Mouse (Mus musculus) heart, embryonic 10.5 days (tissue): Measurements from ENCODE around the gene Iqcg. TPM values are rescaled to one million over a fixed set of nuclear protein-coding genes. Genes with fewer than 3 reads are reported as not detected.

Experiments used
- DNase-seq: peaks from one replicate; pipeline ENCODE4 v3.0.0-alpha.2; 2017; ENCODE audit warnings: low spot score
- H3K27ac ChIP-seq: fragments of 300-500 bp; sonication (generic); 2 replicates; pipeline ENCODE4 v1.5.1; 2016; ENCODE audit warnings: mild to moderate bottlenecking
- H3K27me3 ChIP-seq: fragments of 300-500 bp; sonication (generic); 2 replicates; pipeline ENCODE4 v1.6.1; 2016; ENCODE audit warnings: mild to moderate bottlenecking; ENCODE audit not compliant: poor library complexity, insufficient read depth, severe bottlenecking
- H3K36me3 ChIP-seq: fragments of 300-500 bp; sonication (generic); 2 replicates; pipeline ENCODE4 v1.6.1; 2016; ENCODE audit warnings: mild to moderate bottlenecking, moderate library complexity
- H3K4me1 ChIP-seq: fragments of 300-500 bp; sonication (generic); 2 replicates; pipeline ENCODE4 v1.6.1; 2016; ENCODE audit warnings: mild to moderate bottlenecking
- H3K4me3 ChIP-seq: fragments of 300-500 bp; sonication (generic); 2 replicates; pipeline ENCODE4 v1.5.1; 2016; ENCODE audit warnings: mild to moderate bottlenecking, moderate library complexity
- H3K9me3 ChIP-seq: fragments of 300-500 bp; sonication (generic); 2 replicates; pipeline ENCODE4 v1.6.1; 2016; ENCODE audit warnings: mild to moderate bottlenecking, moderate library complexity
- WGBS: fragments of 180-500 bp; shearing (Covaris S2); methylation state at CpG from one replicate; pipeline ENCODE4 v1.1.7; 2016; 5-methylcytosine and 5-hydroxymethylcytosine counted together
- polyA plus RNA-seq: library from polyadenylated mRNA; unstranded; fragments of >200 nt; fragmentation: Nextera tagmentation; extraction: Ambion mirVana; gene quantifications from 2 replicates; pipeline ENCODE4 v1.2.1, GENCODE M21; 2016

The Iqcg gene
- polyA plus RNA-seq, result 1.8 and 2.4 TPM in 2 replicates

DNA sequence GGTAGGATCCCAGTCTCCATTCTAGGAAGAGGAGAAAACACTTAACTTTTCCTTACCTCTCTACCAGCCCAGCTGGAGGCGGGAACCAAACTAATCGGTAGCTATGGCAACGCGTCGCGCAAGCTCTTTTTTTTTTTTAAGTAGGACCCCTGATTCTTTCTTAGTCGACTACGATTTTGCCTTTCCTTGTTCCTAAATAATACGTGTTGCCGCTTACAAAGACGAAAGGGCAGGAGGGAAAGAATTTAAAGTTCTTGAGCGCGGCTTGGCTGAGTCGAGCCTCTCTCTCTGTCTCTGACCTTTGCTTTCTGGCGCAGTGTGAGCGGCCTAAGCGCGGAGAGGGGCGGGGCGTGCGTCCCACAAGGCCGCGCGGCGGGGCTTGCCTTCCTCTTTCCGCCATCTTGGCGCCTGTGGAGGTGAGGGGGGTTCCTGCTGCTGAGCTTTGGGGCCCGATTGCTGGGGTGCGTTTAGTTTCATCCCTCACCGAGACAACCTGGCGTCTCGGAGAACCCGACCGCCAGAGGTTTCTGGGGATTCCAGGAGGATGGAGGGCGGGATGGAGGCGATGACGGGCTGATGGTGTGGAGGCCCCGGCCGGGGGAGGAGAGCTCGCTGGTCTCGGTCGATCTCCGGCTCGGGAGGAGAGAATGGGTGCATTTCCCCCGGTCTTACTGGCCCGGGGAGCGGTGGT, at the start of gene Iqcg, which contains the start of gene Rpl35a:
TSS of gene Iqcg (minus strand) at position 124 of the 691 bp plus-strand sequence.
TSS of gene Rpl35a (plus strand) at position 359 of the 691 bp plus-strand sequence.
- H3K9me3 ChIP-seq, result no peaks in the 10 kb centered on the region
- H3K4me3 ChIP-seq, result peak within 1 kb of the TSS; percentile 95
- H3K4me1 ChIP-seq, result peaks cover 12% of the 10 kb centered on the region; the same call in 1 of the 2 replicates
- peak within 1 kb of the TSS; percentile 96 for H3K27ac ChIP-seq
- peak; percentile 95 for DNase-seq
- peaks cover 33% of the 10 kb centered on the region for H3K36me3 ChIP-seq
- under 1% methylated on average over 47 of the region's 47 CpGs for WGBS
- no peaks in the 10 kb centered on the region for H3K27me3 ChIP-seq

DNA sequence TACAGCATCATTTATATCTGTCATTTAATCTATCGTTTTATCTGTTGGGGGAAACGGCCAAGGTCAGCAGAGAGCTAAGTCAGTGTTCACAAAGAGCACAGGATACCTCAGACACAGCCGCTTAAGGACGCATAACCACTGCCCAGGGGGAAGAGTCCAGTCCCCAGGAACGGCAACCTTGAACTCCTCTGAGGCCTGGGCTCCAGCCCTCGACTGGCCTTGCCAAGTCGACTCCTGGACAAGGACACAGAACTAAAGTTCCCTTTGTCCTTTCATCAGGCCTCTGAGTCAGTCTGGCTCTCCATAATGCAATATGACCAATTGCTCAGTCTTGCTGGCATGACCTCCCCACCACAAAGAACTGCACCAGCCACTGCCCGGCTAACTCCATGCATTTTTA, 29.6 kb upstream of the Iqcg start:
- H3K9me3 ChIP-seq, result no peaks in the 10 kb centered on the region
- H3K27me3 ChIP-seq, result no peaks in the 10 kb centered on the region
- no peak overlapping the region for H3K4me3 ChIP-seq
- no peak for DNase-seq
- 78% methylated on average over 8 of the region's 8 CpGs for whole genome bisulfite sequencing
- H3K27ac ChIP-seq, result no peak overlapping the region
- H3K36me3 ChIP-seq, result peaks cover 32% of the 10 kb centered on the region
- H3K4me1 ChIP-seq, result no peaks in the 10 kb centered on the region

DNA sequence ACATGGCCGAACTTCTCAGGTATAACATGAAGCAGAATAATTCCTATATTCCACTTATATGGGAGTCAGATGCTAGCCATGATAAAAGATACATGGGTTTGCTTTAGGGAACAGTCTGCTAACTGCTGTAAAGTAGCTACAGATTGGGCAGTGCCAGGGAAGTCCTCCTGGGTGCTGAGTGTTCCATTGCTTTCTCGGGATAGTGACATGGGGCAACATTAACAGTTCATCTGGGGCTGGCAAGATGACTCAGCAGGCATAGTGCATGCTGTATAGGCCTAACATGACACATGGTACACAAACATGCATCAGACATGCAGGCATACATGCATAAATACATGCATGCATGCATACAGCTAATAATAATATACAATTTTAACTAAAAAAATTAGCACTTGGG, 28.0 kb upstream of the Iqcg start:
- H3K36me3 ChIP-seq, result peaks cover 22% of the 10 kb centered on the region
- WGBS, result 88% methylated on average over 2 of the region's 2 CpGs

DNA sequence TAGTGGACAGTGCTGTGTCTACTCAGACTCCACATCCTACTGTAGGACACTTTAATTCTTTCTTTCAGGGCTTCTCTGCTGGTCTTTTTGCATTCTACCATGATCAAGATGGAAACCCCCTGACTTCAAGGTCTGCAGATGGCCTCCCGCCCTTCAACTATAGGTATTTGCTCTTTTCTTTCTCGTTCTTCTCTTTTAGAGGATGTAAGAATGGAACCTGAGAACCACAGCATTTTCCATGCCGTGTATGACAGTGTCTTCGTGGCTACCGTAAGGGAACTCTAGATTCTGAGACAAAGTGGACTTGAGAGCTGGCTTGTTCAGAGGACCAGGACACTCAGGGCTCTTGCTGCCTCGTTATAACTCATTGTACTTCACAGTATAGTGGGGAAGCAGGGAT, 26.9 kb upstream of the Iqcg start:
- Histone ChIP-seq H3K27ac (no peak overlapping the region), H3K27me3 (no peaks in the 10 kb centered on the region), H3K4me3 (no peak overlapping the region), H3K9me3 (no peaks in the 10 kb centered on the region), H3K36me3 (peaks cover 17% of the 10 kb centered on the region), H3K4me1 (no peaks in the 10 kb centered on the region)
- 90% methylated on average over 6 of the region's 6 CpGs for WGBS
- no peak for DNase-seq

More for the DNA sequence above, 28.0 kb upstream of the Iqcg start:
- DNase-seq, result no peak
- no peak overlapping the region for H3K4me3 ChIP-seq
- H3K27me3 ChIP-seq, result no peaks in the 10 kb centered on the region
- H3K27ac ChIP-seq, result no peak overlapping the region
- H3K9me3 ChIP-seq, result no peaks in the 10 kb centered on the region
- H3K4me1 ChIP-seq, result no peaks in the 10 kb centered on the region

GRCm38 (mm10) chr16:33080063-33080462, 24.0 kb upstream of the Iqcg start:
- no peaks in the 10 kb centered on the region for H3K9me3 ChIP-seq
- DNase-seq, result no peak
- H3K4me3 ChIP-seq, result no peak overlapping the region

GRCm38 (mm10) chr16:33077069-33077627, 21.1 kb upstream of the Iqcg start:
- Histone ChIP-seq H3K4me3 (no peak overlapping the region), H3K27ac (no peak overlapping the region), H3K4me1 (no peaks in the 10 kb centered on the region), H3K36me3 (peaks cover 29% of the 10 kb centered on the region), H3K9me3 (no peaks in the 10 kb centered on the region), H3K27me3 (no peaks in the 10 kb centered on the region)
- WGBS, result 88% methylated on average over 5 of the region's 5 CpGs
- DNase-seq, result no peak

More at GRCm38 (mm10) chr16:33080063-33080462, 24.0 kb upstream of the Iqcg start:
- no peaks in the 10 kb centered on the region for H3K27me3 ChIP-seq
- no peak overlapping the region for H3K27ac ChIP-seq
- 95% methylated on average over 7 of the region's 7 CpGs for WGBS
- peaks cover 21% of the 10 kb centered on the region; the same call in 1 of the 2 replicates for H3K36me3 ChIP-seq
- H3K4me1 ChIP-seq, result no peaks in the 10 kb centered on the region

GRCm38 (mm10) chr16:33076078-33076477, 20.1 kb upstream of the Iqcg start:
- Histone ChIP-seq H3K27me3 (no peaks in the 10 kb centered on the region), H3K4me1 (no peaks in the 10 kb centered on the region), H3K9me3 (no peaks in the 10 kb centered on the region), H3K36me3 (peaks cover 29% of the 10 kb centered on the region), H3K4me3 (no peak overlapping the region), H3K27ac (no peak overlapping the region)
- WGBS, result 74% methylated on average over 6 of the region's 6 CpGs
- no peak for DNase-seq

- no peaks in the 10 kb centered on the region for H3K4me1 ChIP-seq
- H3K4me3 ChIP-seq, result no peak overlapping the region
- no peaks in the 10 kb centered on the region for H3K27me3 ChIP-seq
- no peaks in the 10 kb centered on the region for H3K9me3 ChIP-seq
- WGBS, result 80% methylated on average over 5 of the region's 5 CpGs
- DNase-seq, result no peak
- H3K27ac ChIP-seq, result no peak overlapping the region
- peaks cover 35% of the 10 kb centered on the region for H3K36me3 ChIP-seq
Measured at GRCm38 (mm10) chr16:33074967-33075366, 18.9 kb upstream of the Iqcg start.

DNA sequence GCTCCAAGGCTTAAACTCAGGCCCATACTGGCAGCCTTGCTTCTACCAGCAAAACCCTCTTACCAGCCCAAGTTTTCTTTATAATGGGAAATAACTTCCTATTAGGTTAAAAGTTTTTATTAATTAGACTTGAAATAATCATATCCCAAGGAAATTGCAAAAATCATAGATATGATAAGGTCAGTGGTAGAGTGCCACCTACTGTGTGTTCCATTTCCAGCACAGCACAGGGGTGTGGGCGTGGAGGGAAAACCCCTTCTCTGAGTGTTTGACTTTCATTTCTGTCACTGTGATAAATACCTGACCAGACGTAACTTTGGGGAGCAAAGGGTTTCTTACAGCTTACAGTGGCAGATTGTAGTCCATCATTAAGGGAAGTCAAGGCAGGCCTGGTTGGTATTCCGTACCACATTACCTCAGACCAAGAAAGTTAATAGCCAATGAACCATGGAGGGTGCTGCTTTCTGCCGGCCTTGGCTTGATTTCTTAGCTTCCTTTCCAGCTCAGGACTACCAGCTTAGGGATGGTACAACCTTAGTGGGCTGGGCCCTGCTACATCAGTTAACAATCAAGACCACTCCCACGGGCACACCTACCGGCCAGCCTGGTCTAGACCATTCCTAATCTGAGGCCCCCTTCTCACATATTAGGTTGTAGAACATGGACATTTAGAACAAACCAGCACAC, 17.0 kb upstream of the Iqcg start:
- Histone ChIP-seq H3K27me3 (no peaks in the 10 kb centered on the region), H3K4me1 (no peaks in the 10 kb centered on the region), H3K4me3 (no peak overlapping the region), H3K27ac (no peak overlapping the region), H3K36me3 (peaks cover 51% of the 10 kb centered on the region), H3K9me3 (no peaks in the 10 kb centered on the region)
- 81% methylated on average over 6 of the region's 6 CpGs for WGBS
- DNase-seq, result no peak

DNA sequence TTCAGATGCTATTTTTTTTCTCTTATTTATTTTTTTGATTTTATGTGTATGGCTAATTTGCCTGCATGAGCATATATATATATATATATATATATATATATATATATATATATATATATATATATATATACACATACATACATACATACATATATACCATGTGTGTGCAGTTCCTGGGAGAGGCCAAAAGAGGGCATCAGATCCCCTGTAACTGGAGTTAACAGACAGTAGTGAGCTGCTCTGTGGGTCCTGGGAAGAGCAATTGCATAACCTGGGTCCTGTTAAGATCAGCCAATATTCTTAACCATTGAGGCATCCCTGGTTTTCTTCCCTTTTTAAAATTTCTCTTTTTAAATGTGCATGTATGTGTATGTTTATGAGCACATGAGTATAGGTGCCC, 14.9 kb upstream of the Iqcg start:
- no peaks in the 10 kb centered on the region for H3K9me3 ChIP-seq
- H3K4me1 ChIP-seq, result no peaks in the 10 kb centered on the region
- no peak overlapping the region for H3K4me3 ChIP-seq
- H3K36me3 ChIP-seq, result peaks cover 59% of the 10 kb centered on the region
- H3K27me3 ChIP-seq, result no peaks in the 10 kb centered on the region
- H3K27ac ChIP-seq, result no peak overlapping the region
- DNase-seq, result no peak

GRCm38 (mm10) chr16:33064636-33065035, 8.6 kb upstream of the Iqcg start:
- Histone ChIP-seq H3K27me3 (no peaks in the 10 kb centered on the region), H3K9me3 (no peaks in the 10 kb centered on the region), H3K36me3 (peaks cover 36% of the 10 kb centered on the region), H3K27ac (no peak overlapping the region), H3K4me3 (no peak overlapping the region), H3K4me1 (peaks cover 11% of the 10 kb centered on the region)
- WGBS, result 76% methylated on average over 9 of the region's 9 CpGs
- DNase-seq, result no peak

DNA sequence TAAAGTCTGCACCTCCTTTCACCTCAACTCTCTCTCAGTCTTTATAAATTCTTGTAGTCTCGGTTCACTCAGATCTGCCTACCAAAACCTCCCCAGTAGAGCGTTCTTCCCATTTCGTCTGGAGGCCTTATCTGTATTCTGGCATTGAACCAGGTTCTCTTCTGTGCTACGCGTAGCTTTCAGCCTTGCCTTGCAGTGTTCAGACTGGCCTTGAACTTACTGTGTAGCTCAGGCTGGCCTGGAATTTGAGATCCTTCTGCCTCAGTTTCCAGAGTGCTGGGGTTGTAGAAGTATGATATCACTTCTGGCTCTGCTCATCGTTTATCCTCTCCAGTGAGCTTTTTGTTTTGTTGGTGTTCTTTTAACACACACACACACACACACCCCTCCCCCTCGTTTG, 7.2 kb upstream of the Iqcg start:
- DNase-seq, result no peak
- Histone ChIP-seq H3K4me3 (peak overlapping the region; percentile 88), H3K4me1 (peaks cover 11% of the 10 kb centered on the region), H3K27ac (peak overlapping the region; percentile 91; the same call in 1 of the 2 replicates), H3K36me3 (peaks cover 40% of the 10 kb centered on the region), H3K9me3 (no peaks in the 10 kb centered on the region), H3K27me3 (no peaks in the 10 kb centered on the region)
- WGBS, result 22% methylated on average over 7 of the region's 7 CpGs

DNA sequence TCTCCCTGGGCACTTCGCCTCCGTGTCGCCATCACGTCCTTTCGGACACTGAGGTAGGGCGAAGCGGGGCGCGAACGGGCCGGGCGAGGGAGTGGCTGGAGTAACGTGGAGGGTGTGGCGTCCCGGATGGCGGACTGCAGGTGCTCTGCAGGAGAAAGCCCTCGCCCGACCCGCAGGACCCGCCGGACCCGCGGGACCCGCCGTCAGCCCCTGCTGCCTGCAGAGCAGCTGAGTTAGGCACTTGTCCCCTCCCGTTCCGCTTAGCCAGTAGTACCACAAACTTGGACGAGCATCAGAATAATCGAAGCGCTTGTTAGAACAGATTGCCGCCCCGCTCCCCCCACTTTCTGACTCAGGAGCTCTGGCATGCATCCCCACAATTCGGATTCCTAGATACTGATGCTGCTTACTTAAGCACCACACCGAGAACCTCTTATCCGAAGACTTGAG, 6.7 kb upstream of the Iqcg start:
- Histone ChIP-seq H3K4me1 (peaks cover 17% of the 10 kb centered on the region), H3K4me3 (peak overlapping the region; percentile 88), H3K27ac (peak overlapping the region; percentile 91), H3K9me3 (no peaks in the 10 kb centered on the region), H3K36me3 (peaks cover 40% of the 10 kb centered on the region), H3K27me3 (no peaks in the 10 kb centered on the region)
- DNase-seq, result no peak
- WGBS, result under 1% methylated on average over 35 of the region's 35 CpGs
